Mouse (Mus musculus) midbrain, embryonic 11.5 days (tissue): ENCODE data around the gene Atg10. TPM values are rescaled to one million over a fixed set of nuclear protein-coding genes. Genes with fewer than 3 reads are reported as not detected.

Source experiments
- ATAC-seq: fragments of 200-750 bp; cut with Nextera tagmentation; 2 replicates; pipeline ENCODE4 v1.8.0; 2017; ENCODE audit warnings: moderate TSS enrichment, moderate library complexity; ENCODE audit not compliant: low FRiP score
- DNase-seq: peaks from one replicate; pipeline ENCODE4 v3.0.0; 2015; ENCODE audit warnings: low spot score; ENCODE audit errors: missing footprints
- H3K27ac ChIP-seq: fragments of 300-500 bp; sonication (generic); 2 replicates; pipeline ENCODE4 v1.5.1; 2014; ENCODE audit warnings: low read depth, low read length
- H3K27me3 ChIP-seq: fragments of 300-500 bp; sonication (generic); 2 replicates; pipeline ENCODE4 v1.6.1; 2014; ENCODE audit warnings: mild to moderate bottlenecking, low read length, moderate library complexity, mixed read lengths; ENCODE audit not compliant: control insufficient read depth, insufficient read depth
- H3K36me3 ChIP-seq: fragments of 300-500 bp; sonication (generic); 2 replicates; pipeline ENCODE4 v1.6.1; 2014; ENCODE audit warnings: mild to moderate bottlenecking, low read length, moderate library complexity, mixed read lengths; ENCODE audit not compliant: control insufficient read depth, insufficient read depth
- H3K4me1 ChIP-seq: fragments of 300-500 bp; sonication (generic); 2 replicates; pipeline ENCODE4 v1.6.1; 2014; ENCODE audit warnings: low read length; ENCODE audit not compliant: control insufficient read depth, insufficient read depth
- H3K4me2 ChIP-seq: fragments of 300-500 bp; sonication (generic); 2 replicates; pipeline ENCODE4 v1.6.1; 2014; ENCODE audit warnings: mild to moderate bottlenecking, moderate library complexity
- H3K4me3 ChIP-seq: fragments of 300-500 bp; sonication (generic); 2 replicates; pipeline ENCODE4 v1.5.1; 2014; ENCODE audit warnings: low read depth, low read length
- H3K9ac ChIP-seq: fragments of 300-500 bp; sonication (generic); 2 replicates; pipeline ENCODE4 v1.6.1; 2014; ENCODE audit warnings: low read length
- H3K9me3 ChIP-seq: fragments of 300-500 bp; sonication (generic); 2 replicates; pipeline ENCODE4 v1.6.1; 2016; ENCODE audit warnings: low read length; ENCODE audit not compliant: control insufficient read depth
- WGBS: fragments of 180-500 bp; shearing (Covaris S2); extraction: QIAGEN DNeasy Blood & Tissue Kit; methylation state at CpG from one replicate; pipeline ENCODE4 v1.1.7; 2014; 5-methylcytosine and 5-hydroxymethylcytosine counted together
- polyA plus RNA-seq: library from polyadenylated mRNA; unstranded; fragments of >200 nt; fragmentation: Nextera tagmentation; extraction: Ambion mirVana; gene quantifications from 2 replicates; pipeline ENCODE4 v1.2.1, GENCODE M21; 2014

Gene Atg10
- polyA plus RNA-seq, 1 experiment from 2014 or later, result 14.7 TPM

GRCm38 (mm10) chr13:90886568-90886983 lies 337.2 kb downstream of the Atg10 start:
- no peak overlapping the region for H3K27ac ChIP-seq
- DNase-seq, result peak; percentile 97
- no peak overlapping the region for H3K9ac ChIP-seq
- no peaks in the 10 kb centered on the region for H3K27me3 ChIP-seq
- peak overlapping the region; percentile 31 for H3K4me3 ChIP-seq
- peak; percentile 76 for ATAC-seq
- no peaks in the 10 kb centered on the region for H3K9me3 ChIP-seq
- H3K4me2 ChIP-seq, result peak overlapping the region; percentile 52
- H3K4me1 ChIP-seq, result no peaks in the 10 kb centered on the region
- WGBS, result 2% methylated on average over 18 of the region's 18 CpGs
- H3K36me3 ChIP-seq, result no peaks in the 10 kb centered on the region

GRCm38 (mm10) chr13:90885856-90886532 lies 337.8 kb downstream of the Atg10 start:
- Histone ChIP-seq H3K36me3 (no peaks in the 10 kb centered on the region), H3K9me3 (no peaks in the 10 kb centered on the region), H3K27me3 (no peaks in the 10 kb centered on the region), H3K9ac (no peak overlapping the region), H3K4me1 (no peaks in the 10 kb centered on the region), H3K4me3 (peak overlapping the region; percentile 31), H3K27ac (no peak overlapping the region), H3K4me2 (peak overlapping the region; percentile 52)
- 57% methylated on average over 13 of the region's 13 CpGs for WGBS
- DNase-seq (no peak), ATAC-seq (peak; percentile 47)

Other genes starting within 250 kb of the Atg10 start
- gene Ssbp2, start 236.3 kb upstream of the Atg10 start, polyA plus RNA-seq, result 164 and 167 TPM in 2 replicates